Mouse (Mus musculus) embryo, embryonic 11.5 days (tissue): ENCODE data around the gene Ccdc105.

ENCODE experiments used
- DNase-seq: peaks from one replicate; pipeline ENCODE4 v3.0.0-alpha.2; 2012; ENCODE audit warnings: low read depth, low spot score

Gene Ccdc105

DNA sequence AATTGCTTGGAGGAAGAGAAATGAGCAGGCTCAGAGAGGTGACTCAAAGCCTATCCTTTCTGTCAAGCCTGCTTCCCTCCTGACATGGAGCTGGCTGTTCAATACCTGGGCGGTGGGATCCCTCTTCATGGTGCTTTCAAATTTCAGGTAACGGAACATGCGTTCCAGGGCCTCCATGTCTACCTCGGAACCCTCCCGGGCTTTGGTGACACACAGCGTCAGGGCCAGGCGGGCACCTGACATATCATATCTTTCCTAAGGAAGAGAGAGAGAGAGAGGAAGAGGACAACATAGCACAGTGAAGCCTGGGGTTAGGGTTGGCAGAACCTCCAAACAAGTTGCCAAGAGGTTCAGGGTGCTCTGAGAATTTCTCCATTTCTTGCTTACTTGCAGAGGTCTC is 37.7 kb downstream of the Ccdc105 start:
- no peak for DNase-seq

DNA sequence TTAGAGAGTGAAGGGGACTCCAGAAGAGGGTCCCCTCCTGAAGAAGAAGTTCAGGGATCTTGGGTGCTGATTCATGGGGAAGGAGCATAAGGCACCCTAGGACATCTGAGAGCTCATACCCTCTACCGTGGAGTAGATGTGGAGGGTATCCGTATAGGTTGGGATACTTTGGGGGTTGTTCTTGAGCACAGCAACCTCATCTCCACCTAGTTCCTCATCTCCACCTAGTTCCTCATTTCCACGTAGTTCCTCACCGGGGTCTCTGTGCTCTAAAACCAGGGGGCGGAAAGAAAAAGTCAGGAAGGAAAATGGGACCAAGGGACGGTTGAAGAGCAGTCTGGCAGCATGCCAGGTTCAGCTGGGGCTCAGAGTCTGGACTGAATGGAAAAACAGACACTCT is 38.7 kb downstream of the Ccdc105 start:
- DNase-seq = no peak

DNA sequence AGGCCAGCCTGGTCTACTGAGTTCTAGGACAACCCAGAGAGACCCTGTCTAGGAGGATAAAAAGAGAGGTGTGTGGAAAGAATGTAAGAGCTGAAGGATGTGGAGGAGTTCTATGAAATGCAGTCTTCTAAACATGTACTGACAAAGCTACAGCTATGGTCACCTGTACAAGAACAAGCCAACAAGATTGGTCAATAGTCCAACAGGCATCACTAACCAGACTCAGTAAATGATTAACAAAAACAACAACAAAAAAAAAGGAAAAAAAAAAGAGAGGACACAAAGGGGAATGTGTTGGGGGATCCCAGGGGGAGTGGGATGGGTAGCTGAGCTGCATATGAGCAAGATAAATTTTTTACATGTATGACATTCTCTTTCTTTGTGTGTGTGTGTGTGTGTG is 42.2 kb downstream of the Ccdc105 start:
- no peak for DNase-seq

DNA sequence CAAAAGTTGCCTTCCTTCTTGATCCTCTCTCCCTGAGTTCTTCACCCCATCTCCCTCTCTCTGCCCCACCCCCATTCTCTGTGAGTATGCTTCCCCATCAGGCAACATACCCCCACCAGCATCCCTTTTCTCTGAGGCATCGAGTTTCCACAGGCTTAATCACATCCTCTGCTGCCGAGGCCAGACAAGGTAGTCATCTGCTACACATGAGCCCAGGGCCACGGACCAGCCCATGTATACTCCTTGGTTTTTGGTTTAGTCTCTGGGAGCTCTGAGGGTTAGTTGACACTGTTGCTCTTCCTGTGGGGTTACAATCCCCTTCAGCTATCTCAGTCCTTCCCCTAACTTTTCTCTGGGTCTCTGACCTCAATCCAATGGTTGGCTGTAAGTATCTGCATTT is 52.0 kb downstream of the Ccdc105 start:
- no peak for DNase-seq
